Mouse (Mus musculus): ENCODE measurements around the gene Ctbp2.

Ctbp2 gene

DNA sequence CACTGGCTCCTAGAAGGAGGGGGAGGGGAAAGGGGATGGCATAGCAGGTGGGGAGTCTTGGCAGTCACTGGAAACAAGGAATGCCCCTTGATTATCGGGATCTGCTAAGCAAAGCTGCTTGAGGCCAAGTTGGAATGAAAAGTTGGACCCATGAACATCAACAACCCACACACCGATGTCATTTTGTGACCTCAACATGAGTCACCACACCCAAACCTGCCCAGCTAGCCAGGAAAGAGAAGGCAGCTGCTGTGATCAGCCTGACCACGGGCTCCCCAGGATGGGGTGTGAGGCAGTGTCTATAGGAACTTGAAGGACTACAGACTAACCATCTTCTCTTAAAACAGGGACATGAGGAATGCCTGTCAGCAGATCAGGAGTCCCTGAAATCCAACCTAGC, 38.7 kb downstream of the Ctbp2 start:
- no peak for DNase-seq

GRCm38 (mm10) chr7:133083936-133084614, 40.1 kb downstream of the Ctbp2 start:
- no peak for DNase-seq

DNA sequence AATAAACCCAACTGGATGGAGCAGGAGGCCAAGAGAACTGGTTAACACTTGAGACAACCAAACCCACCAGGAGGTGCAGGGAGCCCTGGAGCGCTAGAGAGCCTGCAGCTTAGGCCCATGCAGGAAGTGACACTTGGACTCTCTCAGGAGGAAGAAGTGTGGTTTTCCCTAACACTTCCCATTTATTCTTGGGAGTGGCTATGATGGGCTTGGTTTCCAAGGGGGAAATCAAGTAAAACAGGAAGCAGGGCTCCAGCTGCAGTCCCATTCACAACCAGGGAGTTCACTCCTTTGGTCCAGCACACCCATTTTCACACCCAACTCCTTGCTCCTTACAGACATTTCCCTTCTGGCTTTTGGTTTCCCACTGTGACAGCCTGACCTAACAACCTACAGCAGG, 45.2 kb downstream of the Ctbp2 start:
- no peak for DNase-seq

GRCm38 (mm10) chr7:133074462-133075133, 49.6 kb downstream of the Ctbp2 start:
- DNase-seq = peak; percentile 65 to 68

GRCm38 (mm10) chr7:133073147-133073651, 51.0 kb downstream of the Ctbp2 start:
- DNase-seq = no peak

DNA sequence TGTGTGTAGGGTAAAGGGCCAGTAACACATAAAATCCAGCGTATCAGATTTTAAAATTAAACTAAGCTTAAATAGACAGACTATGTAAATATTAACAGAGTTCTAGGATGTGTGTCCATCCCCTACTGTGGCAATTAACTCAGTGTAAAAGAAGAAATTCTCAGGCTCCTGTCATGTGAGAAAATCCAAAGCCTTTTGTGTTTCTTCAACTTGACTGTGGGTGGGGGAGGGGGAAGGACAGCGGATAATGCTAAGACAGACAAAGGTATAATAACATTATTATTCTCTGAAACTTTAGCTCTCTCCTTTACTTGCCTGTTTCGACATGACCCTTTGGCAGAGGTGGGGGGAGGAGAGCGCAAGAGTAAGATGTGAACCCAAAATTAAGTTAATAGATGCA, 51.6 kb downstream of the Ctbp2 start:
- DNase-seq = no peak

- no peak for DNase-seq
Observed at GRCm38 (mm10) chr7:133067321-133067841, 56.8 kb downstream of the Ctbp2 start.

DNA sequence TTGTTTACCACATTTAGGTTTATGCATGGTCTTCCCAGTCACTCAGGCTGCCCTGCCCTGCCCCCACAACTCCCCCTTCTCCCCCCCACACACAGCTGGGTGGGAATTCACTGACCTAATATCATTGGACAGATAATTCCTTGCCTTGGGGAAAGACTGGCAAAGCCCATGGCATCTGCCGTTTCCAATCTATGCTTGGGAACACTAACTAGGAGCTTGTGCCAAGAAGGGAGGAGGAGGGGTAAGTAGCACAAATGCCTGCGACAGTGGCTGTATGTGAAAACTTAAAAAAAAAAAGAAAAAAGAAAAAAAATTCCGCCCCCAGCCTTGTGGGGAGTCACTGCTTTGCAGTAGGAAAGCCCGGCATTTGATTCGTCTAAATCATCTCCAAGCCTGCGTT, 57.4 kb downstream of the Ctbp2 start:
- DNase-seq = peak; percentile 54 to 65

DNA sequence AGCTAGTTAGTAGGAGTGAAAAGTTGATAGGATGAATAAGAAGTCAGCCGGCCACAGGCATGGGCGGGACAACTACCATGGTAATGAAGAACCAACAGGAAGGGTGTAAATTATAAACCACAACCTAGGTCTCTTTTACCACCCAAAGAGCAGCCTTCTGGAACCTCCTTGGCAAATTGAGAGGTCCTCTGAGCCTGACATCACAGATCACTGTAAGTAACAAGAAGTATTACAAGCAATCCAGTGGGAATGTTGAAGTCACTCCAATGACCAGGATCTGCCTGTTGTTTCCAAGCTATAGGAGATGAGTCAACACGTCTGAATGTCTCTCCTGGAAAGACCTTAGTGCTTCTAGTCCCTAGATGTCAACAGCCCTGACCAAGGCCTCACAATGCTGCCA, 62.1 kb downstream of the Ctbp2 start:
- DNase-seq = no peak

DNA sequence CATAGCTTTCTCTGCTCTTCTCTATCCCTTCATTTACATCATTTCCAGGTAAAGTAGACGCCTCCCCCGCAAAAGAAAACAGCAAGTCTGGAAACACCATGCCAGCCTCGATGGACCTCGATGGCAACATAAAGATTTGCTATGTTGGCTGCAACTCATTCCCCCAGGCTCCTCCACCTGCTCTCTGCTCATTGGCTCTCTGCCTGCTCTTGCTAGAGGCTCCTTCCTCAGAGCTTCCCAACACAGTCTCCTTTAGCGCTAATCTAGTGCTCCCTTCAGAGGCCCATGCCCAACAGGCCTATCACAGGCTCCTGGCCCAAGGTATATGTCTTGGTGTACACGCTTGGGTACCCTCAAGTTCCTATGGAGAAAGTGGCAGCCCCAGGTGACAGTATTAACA, 64.0 kb downstream of the Ctbp2 start:
- DNase-seq = peak in 1 of 2 experiments; percentile 64

- peak in 1 of 2 experiments; percentile 33 for DNase-seq
Observed at GRCm38 (mm10) chr7:133059517-133060104, 64.5 kb downstream of the Ctbp2 start.

- DNase-seq = peak in 1 of 2 experiments; percentile 54
Observed at GRCm38 (mm10) chr7:133059150-133059509, 65.0 kb downstream of the Ctbp2 start.

DNA sequence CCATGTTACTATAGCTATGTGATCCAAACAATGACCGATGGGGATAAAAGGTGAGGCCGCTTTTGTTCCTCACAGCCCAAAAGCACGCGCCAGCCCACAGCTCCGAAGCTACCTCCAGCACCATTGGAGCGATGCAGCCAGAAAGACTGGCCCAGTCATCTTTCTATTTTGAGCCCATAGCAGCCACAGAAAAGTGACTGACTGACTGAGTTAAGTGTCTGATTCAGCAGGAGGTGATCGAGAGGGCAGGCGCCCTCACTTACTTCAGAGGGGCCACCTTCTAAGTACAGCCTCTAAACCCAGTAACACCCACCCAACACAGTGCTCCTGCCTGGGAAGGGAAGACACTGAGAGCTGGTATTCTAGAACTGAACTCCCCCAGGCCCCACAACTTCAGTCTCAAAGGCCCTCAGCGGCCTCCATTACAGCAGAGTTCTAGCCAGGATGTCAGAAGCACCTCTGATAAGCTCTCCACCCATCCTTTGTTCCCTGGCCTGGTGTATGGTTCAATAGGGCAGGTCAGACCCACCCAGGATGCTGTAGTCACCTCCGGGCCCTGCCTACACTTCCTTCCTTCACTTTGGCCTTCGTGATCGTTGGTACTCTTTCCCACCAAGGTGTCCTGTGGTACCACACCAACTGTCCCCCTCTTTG, 65.5 kb downstream of the Ctbp2 start:
- peak in 1 of 2 experiments; percentile 51 for DNase-seq

GRCm38 (mm10) chr7:133056924-133057323, 67.2 kb downstream of the Ctbp2 start:
- no peak for DNase-seq

GRCm38 (mm10) chr7:133054486-133054885, 69.7 kb downstream of the Ctbp2 start:
- DNase-seq = peak in 1 of 2 experiments; percentile 44

DNA sequence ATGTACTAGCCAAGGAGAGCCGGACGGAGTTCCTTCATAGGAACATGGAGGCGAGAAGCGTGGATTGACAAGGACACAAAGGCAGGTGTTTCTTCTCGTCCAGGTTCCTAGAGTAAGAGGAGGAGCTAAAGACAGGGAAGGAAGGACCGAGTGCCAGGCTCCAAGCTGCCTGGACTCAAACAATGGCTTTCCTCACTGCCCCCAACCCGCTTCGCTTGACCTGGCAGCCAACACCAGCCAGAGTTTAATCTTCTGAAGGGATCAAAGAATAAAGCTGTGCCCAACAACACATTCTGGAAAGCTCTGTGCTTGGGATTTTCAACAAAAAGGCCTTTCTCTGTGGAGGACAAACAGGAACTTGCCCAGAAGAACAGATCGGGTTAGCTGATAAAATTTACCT, 70.4 kb downstream of the Ctbp2 start:
- DNase-seq = no peak

DNA sequence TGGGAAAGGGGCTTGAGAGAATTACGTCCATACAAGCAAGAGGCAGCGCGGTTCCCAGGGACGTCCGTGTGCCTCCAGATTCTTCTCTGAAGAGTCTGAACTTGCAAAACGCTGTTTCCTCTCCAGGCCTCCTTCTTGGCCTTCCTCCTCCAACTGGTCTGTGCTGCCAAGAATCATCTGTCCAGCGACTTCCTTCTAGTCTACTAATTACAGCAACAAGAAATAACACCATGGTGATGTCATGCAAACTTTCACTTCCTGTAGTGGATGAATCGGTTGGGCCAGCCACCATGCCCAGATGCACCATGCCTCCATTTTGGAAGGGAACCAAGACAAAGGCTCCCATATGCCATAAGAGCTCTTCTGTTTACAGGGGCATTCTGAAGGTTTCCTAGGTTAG, 71.3 kb downstream of the Ctbp2 start:
- peak in 1 of 2 experiments; percentile 31 for DNase-seq

GRCm38 (mm10) chr7:133050681-133051080, 73.5 kb downstream of the Ctbp2 start:
- DNase-seq = no peak

DNA sequence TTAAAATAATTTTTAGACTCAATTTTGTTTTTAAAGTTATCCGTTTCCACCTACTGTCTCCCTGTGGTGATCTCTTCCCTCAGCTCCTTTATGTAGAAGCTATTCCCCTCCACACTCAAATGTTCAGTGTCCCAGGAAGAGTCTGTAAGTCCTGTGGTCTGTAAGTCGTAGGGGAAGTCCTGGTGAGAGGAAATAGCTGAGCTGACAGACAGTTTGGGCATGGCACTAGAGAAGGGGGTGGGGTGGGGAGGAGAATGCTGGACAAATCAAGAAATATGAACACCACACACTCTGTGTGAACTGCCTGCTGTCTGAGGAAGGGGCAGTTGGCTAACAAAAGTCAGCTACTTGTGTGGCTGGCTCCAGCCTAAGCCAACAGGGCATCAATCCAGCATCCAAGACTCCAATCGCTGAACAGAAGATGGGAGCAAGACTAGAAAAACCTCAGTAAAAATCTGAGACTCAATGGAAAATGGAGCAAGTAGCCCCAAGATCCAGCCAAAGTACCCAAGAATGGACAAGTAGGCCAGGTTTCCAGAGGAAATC, 76.0 kb downstream of the Ctbp2 start:
- DNase-seq = peak in 1 of 2 experiments; percentile 31

GRCm38 (mm10) chr7:133047287-133047686, 76.9 kb downstream of the Ctbp2 start:
- DNase-seq = no peak

DNA sequence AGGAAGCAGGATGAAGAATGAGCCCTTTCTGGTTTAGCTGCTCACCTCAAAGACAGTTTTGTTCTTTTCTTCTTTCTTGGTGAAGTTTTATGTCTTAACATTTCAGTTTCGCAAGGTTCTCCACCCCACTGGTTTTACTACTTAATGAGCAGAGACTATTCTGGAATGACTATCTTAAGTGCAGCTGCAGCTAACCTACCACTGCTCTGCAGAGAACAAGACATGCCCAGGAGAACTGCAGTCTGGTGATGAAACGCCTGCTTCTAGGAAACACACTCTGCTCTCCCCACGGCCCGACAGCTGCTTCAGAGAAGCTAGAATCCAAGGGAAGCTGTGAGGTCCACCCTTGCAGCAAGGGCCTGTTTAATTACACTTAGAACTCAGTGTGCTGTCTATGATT, 79.4 kb downstream of the Ctbp2 start:
- DNase-seq = no peak

GRCm38 (mm10) chr7:133041784-133042183, 82.4 kb downstream of the Ctbp2 start:
- no peak for DNase-seq
